Mouse (Mus musculus) cerebellum, postnatal 25 days (tissue): Measurements from ENCODE around the gene Prr5.

Experiments
- DNase-seq, 2 experiments: peaks; one replicate each; pipeline ENCODE4 v3.0.0; 2021; ENCODE audit warnings: mixed read lengths in 2 of 2

The Prr5 gene

DNA sequence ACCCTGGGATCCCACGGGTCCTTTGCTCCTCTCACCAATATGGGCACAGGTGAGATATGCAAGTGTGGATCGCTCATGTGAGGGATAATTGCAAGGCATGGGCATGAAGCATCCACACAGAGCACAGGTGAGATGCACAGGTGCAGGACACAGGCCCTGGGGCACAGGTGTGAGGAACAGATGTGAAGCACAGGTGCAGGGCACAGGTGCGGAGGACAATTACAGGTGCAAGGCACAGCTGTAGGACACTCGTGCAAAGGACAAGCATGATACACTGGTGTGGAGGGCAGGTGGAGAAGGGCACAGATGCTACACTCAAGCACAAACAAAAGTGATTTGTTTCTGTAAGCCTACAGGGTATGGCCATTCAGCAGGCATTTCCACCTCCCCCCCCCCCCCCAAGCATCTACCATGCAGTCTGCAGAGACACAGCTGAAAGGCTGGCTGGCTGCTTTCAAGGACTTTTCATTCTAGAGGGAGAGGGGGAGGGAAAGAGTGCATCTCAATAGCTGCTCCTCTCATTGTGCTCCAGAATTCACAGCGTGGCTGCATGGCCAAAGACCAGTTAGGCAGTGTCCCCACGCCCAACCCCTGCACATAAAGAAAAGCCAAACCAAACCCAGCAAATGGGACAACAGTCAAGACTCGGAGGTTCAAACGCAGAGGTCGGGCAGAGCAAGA, 11.9 kb upstream of the Prr5 start:
- DNase-seq = no peak

DNA sequence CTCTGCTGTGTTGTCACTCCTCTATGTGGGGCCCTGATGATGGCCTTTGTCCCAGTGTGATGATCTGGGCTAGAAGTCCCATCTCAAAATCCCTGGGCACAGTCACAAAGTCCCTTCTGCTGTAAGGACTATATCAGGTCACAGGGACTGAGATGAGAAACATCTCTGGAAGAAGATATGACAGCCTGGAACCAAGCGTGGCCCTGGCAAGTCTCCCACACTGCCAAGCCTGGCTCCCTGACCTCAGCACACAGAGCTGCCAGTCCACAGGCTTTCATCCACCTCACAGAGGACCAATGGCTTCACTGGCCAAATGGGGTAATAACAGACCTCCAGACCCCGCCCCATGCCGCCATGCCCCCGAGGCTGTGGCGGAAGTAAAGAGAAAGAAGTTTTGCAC, 10.8 kb upstream of the Prr5 start:
- peak in 1 of 2 experiments; percentile 65 for DNase-seq

DNA sequence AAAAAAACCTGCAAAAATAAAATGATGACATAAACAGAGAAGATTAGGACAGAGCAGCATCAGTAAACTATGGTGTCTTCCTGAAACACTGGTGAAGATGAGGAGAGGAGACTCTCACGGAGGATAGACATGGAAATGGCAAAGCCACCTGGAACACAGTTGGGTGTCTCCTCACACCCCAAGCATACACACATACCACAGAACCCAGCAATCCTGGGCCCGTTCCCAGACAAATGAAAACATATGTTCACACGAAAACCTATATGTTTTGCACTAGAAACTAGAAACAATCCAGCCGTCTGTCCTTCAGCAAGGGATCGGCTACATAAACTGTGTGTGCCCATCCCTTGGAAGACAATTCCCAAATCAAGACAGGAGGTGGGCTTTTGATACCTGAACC, 9.6 kb upstream of the Prr5 start:
- peak in 1 of 2 experiments; percentile 35 for DNase-seq

GRCm38 (mm10) chr15:84661274-84661673, 8.1 kb upstream of the Prr5 start:
- DNase-seq = no peak

GRCm38 (mm10) chr15:84662952-84663684, 6.3 kb upstream of the Prr5 start:
- peak in 1 of 2 experiments; percentile 69 for DNase-seq

DNA sequence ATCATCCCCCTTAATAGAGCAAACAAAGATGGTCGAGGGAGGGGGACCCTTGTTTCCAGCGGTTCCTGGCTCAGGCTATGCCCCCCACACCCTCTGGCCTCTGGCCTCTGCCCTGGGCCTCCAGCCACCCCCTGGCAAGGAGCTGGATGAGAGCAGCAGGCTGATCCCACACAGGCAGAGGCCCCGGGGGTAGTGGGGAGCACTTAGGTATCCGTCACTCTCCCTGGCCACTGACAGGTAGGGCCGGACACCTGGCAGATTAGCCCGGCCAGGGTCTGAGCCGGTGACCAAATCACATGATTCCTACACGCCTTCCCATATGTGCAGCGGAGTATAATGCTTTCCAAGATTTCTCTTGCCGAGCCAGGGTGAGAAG, 5.7 kb upstream of the Prr5 start:
- DNase-seq = peak in 1 of 2 experiments; percentile 18

- peak; percentile 35 to 46 for DNase-seq
These were observed 4.6 kb upstream of the Prr5 start for GRCm38 (mm10) chr15:84664542-84665460.

DNA sequence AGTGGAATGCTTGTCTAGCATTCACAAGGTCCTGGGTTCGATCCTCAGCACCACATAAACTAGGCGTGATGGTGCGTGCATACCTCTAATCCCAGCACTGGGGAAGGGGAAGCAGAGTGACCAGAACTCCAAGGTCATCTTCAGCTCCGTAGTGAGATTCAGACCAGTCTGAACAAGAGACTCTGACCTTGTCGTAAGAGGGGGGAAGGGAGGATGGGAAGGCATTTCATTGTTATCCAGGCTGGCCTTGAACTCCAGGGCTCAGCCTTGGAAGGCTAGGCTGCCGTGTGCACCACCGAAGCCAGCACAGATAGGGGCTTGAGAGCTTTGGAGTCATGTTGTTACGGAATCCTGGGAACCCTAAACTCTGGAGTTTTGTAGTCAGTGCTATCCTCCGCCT, 3.8 kb upstream of the Prr5 start:
- no peak for DNase-seq

GRCm38 (mm10) chr15:84666065-84666464, 3.4 kb upstream of the Prr5 start:
- peak; percentile 31 to 52 for DNase-seq

GRCm38 (mm10) chr15:84667601-84668000, 1.8 kb upstream of the Prr5 start:
- DNase-seq = no peak

DNA sequence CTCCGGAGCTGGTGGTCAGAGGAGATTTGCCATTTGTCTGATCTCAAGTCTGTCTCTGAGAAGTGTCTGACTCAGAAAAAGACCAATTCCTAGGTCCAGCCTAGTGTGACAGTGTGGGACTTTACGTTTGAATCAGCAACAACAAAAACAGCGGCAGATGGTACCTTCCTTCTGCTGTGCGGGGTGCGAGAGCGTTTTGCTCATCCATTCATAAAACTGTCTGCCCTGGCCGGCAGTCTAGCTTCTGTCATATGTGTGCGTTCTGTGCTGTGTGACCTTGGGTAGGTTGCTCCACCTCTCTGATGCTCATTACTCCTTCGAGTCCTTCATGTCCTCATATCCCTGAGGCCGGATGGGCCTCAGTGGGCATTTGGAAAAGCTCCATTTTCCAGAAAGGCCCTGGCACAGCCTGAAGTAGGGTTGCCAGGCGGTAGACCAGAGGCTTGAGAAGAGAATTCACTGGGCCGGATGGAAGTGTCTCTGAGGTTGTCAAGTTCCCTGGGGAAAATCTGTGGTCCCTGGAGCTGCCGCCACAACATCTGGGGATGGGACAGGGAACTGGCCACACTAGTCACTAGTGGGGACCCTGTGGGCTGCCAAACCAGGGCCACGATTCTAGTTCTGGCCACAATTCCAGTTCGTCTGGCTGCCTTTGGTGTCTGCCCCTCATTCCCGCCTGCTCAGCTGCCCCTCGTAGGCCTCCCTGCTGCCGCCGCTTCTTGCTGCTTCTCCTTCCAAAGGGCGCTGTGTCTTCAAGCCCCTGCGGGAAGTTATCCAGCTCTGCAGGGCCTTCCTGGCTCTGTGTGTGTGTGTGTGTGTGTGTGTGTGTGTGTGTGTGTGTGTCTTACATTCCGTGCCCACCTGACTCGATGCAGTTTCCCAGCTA, 594 bp downstream of the Prr5 start:
- peak; percentile 57 to 66 for DNase-seq

- DNase-seq = no peak
These were observed 1.2 kb downstream of the Prr5 start for GRCm38 (mm10) chr15:84670657-84671055.

DNA sequence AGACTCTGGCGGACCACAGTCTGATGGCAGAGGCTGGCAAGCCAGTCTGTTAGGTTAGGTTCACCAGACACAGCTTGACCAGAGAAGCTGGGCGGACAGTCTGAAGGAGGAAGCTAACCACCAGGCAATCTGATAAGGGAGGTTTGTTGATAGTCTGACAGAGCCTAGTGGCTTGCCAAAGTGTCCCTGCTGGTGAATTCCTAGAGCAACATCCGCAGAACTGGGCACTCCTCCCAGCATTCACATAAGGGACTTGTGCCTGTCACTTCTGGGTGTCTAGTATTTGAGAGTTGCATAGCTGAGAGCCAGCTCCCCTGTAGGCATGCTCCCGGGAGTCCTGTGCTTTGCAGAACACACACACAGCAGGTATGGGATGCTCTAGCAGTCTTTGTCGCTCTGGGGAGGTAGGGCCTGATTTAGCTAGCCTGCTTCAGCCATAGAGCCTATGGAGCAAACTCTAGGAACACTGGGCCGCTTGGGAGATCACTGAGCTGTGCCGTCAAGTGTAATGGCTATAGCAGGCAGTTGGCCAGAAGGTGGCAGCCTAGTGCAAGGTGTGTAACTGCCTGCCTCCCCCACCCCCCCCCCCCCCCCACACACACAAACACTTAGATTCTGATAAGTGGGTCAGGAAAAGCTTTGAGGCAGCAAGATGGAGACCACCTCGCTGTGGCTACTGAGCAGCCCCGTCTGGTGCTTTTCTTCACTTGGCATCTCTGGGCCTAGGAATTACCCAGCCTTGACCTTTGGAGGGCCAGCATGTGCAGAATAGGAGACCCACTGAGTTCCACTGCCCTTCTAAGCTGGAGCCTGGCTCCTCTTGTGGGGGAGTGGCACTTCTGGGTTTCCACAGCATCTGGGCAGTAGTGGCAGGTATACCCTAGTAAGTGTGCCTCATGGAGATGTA, 2.2 kb downstream of the Prr5 start:
- DNase-seq = peak; percentile 54 to 79

GRCm38 (mm10) chr15:84672308-84672615, 2.8 kb downstream of the Prr5 start:
- DNase-seq = no peak

- no peak for DNase-seq
These were observed 3.2 kb downstream of the Prr5 start for GRCm38 (mm10) chr15:84672616-84673015.

DNA sequence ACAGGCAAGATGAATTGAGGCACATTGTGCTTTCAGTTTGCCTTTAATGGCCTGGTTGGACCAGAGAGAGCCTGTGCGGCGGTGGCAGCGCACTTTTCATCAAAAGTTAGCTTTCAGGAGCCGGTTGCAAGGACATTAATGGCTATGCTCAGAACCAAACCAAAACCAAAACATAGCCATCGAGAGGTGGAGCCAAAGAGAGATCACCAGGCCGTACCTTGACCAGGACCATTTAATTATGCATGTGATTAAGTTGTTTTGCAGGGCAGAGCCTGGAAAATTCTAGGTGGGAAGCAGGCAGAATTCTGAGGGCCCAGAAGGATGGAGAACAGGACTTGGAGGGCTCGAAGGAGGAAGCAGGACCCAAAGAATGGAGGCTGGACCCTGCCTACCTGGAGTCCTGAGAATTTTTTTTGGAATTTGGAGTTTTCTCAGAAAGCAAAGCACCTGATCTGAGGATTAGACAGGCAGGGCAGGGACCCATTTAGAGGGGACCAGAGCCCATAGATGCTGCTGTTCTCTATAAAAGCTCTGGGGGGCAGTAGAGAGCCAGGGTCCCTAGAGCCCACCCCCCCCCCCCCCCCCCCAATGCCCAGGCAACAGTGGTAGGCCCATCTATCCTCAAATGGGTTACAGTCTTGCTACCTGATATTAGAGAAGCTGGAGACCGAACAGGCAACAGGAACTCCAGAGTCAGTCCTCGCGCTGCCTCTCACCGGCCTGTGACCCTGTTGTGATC, 5.1 kb downstream of the Prr5 start:
- no peak for DNase-seq

DNA sequence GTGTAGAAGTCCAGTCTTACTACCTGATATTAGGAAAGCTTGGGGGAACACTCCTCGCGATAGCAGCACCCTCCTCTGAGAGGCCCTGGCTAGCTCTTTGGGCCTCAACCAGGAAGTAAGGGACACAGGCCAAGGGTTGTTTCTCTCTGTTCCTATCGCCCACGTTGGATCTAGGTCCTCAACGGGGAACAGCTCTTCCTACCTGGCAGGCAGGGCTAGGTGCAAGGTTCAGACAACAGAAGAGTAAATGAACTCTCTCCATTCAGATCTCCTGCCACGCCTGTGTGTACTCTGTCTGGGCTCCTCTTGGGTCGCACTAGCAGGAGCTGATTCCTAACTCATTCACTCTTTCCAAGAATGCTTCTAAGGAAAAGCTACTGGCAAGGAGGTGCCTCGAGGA, 5.9 kb downstream of the Prr5 start:
- DNase-seq = no peak

DNA sequence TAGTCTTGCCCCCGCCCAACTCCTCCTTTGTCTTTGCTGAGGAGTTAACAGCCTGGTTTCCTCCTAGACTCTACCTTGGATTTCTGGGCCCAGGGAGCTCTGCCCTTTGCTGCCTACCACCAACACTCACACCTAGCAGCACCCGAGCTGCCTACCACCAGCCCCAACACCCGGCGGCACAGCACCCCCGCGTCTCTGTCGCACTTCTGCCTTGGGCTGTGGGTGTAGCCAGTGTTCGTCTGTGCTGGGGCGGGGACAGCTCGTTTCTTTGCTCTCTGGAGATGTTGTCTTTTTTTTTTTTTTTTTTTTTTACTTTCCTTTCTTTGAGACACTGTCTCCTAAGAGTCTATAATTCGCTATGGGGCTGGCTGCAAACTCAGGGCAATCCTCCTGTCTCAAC, 8.5 kb downstream of the Prr5 start:
- DNase-seq = no peak

GRCm38 (mm10) chr15:84679090-84679489, 9.7 kb downstream of the Prr5 start:
- DNase-seq = no peak

DNA sequence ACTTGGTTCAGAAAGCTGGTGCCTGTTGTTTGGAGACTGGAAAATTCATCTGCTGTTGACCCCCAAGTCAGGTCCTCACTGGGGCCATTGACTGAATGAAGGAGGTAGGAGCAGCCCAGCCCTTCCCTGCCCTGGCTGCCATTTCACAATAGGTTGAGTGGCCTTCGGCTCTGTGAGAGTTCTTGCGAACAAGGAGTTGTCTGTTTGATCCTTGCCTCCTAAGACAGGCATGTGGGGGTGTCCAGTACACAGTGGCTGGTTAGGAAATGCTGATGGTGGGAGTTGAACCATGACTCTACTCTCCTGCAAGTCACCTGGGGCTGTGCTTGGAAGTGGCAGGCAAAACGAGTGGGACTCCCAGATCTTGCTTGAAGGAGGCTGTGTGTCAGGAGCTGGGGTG, 10.4 kb downstream of the Prr5 start:
- no peak for DNase-seq
